ENCODE assay signal across 16 mouse cellular contexts in the genomic region with DNA sequence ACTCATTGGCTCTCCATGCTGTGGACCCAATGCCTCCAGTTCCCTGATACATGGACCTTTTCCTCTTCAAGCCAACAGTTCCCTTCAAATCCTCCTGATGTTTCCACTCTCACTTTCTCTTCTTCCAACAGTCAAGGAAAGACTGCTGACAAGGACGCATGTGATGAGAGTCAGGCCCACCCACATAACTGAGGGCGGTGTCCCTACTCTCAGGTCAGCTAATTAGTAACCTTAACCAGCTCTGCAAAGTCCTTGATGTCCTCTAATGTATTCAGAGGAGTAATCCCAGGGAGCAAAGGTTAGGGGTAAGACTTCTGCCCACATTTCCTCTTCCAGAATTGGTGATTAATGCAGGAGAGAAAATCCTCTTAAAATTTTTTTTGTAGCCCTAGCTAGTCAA.
"Had no signal": no experiment of that assay in that cellular context is flagged by ENCODE, and none has a peak within 500 bp of the region (broad histone marks: within the 10 kb centered on the region; RNA-seq: fewer than 3 reads in every experiment).

No protein-coding gene starts in this region.

- H3K4me1 ChIP-seq: liver, embryonic 15.5 days had no signal

- ATAC-seq: hindbrain, embryonic 16.5 days; inflammation-experienced regulatory T-cells, adult 6 months; lung, postnatal 0 days had no signal

- H3K27me3 ChIP-seq: liver, embryonic 15.5 days; neural tube, embryonic 12.5 days had no signal

- H3K9me3 ChIP-seq: limb, embryonic 10.5 days; liver, embryonic 15.5 days; neural tube, embryonic 12.5 days had no signal

- H3K9ac ChIP-seq: liver, embryonic 15.5 days; neural tube, embryonic 12.5 days had no signal

- DNase-seq: lung, adult 2 months; lung, postnatal 36 days; midbrain, embryonic 14.5 days; retina, postnatal 1 day; right cerebral cortex, postnatal 4 days; spleen, adult 18-20 months; thymus, adult 18-20 months; thymus, postnatal 14 days had no signal

- H3K36me3 ChIP-seq: limb, embryonic 10.5 days; liver, embryonic 15.5 days; neural tube, embryonic 12.5 days had no signal

- H3K4me3 ChIP-seq: left cerebral cortex, adult 2 months; limb, embryonic 10.5 days; liver, embryonic 15.5 days; neural tube, embryonic 12.5 days had no signal

- H3K27ac ChIP-seq: left cerebral cortex, adult 2 months; limb, embryonic 10.5 days; liver, embryonic 15.5 days; neural tube, embryonic 12.5 days had no signal

- H3K4me2 ChIP-seq: liver, embryonic 11.5 days; liver, embryonic 15.5 days; neural tube, embryonic 12.5 days had no signal
